Mouse (Mus musculus) small intestine, adult 2 months (tissue): ENCODE data around the gene Mrpl14.

Experiments
- CTCF ChIP-seq: fragments of 200-500 bp; IDR thresholded peaks from 2 replicates; pipeline ENCODE4 v1.5.1; 2012; ENCODE audit warnings: low read depth, mild to moderate bottlenecking, control low read depth, inconsistent platforms, low read length, moderate library complexity, mixed read lengths; ENCODE audit not compliant: insufficient replicate concordance, insufficient read length; ENCODE audit errors: extremely low read depth
- POLR2A ChIP-seq: fragments of 200-500 bp; IDR thresholded peaks from 2 replicates; pipeline ENCODE4 v1.6.1; 2012; ENCODE audit warnings: low read depth, mild to moderate bottlenecking, control low read depth, inconsistent platforms, low read length, moderate library complexity

DNA sequence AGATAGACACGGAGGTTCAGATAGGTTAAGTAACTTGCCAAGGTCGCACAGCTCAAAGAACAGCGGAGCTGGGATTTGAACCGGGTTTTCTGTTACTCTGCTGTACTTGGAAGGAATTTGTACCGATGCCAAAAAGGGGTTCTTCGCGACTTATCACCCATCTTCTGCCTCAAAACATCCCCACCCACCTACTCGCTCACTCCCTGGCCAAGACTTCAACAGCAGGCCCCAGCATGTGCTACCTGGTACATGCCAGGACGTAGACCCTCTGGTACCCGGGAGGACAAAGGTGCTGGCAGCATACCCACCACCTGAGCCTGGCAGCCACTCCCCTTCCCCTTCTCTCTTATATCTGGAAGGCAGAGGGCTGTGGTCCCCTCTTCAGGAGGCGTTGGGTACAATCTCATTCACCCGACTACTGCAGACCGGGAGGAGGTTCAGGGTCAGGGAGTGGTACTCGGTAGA lies 1.4 kb upstream of the Mrpl14 start:
- no peak for TF ChIP-seq CTCF
- TF ChIP-seq POLR2A: no peak
